Mouse (Mus musculus) kidney, embryonic 16.5 days (tissue): ENCODE measurements around the gene Gm4869. TPM values are rescaled to one million over a fixed set of nuclear protein-coding genes. Genes with fewer than 3 reads are reported as not detected.
"Not testable (repeated sequence)": the region's sequence is repeated elsewhere in the genome, so short reads cannot be mapped to it uniquely, and the experiment has no call there.

Experiments used
- ATAC-seq: fragments of 200-750 bp; cut with Nextera tagmentation; 2 replicates; pipeline ENCODE4 v1.8.0; 2017; ENCODE audit warnings: moderate TSS enrichment; ENCODE audit not compliant: low FRiP score, low TSS enrichment
- H3K27ac ChIP-seq: fragments of 300-500 bp; sonication (generic); 2 replicates; pipeline ENCODE4 v1.5.1; 2014; ENCODE audit warnings: low read length
- H3K27me3 ChIP-seq: fragments of 300-500 bp; sonication (generic); 2 replicates; pipeline ENCODE4 v1.6.1; 2014; ENCODE audit warnings: low read length, control low read depth, mixed read lengths; ENCODE audit not compliant: insufficient read depth
- H3K36me3 ChIP-seq: fragments of 300-500 bp; sonication (generic); 2 replicates; pipeline ENCODE4 v1.6.1; 2014; ENCODE audit warnings: low read length, control low read depth, mixed read lengths; ENCODE audit not compliant: insufficient read depth
- H3K4me1 ChIP-seq: fragments of 300-500 bp; sonication (generic); 2 replicates; pipeline ENCODE4 v1.6.1; 2014; ENCODE audit warnings: low read length, control low read depth, mixed read lengths; ENCODE audit not compliant: insufficient read depth
- H3K4me2 ChIP-seq: fragments of 300-500 bp; sonication (generic); replicated peaks from 2 replicates; pipeline ENCODE4 v1.6.1; 2014; ENCODE audit warnings: low read depth, low read length
- H3K4me3 ChIP-seq: fragments of 300-500 bp; sonication (generic); 2 replicates; pipeline ENCODE4 v1.5.1; 2014; ENCODE audit warnings: mild to moderate bottlenecking, low read length
- H3K9ac ChIP-seq: fragments of 300-500 bp; sonication (generic); replicated peaks from 2 replicates; pipeline ENCODE4 v1.6.1; 2014; ENCODE audit warnings: low read length
- H3K9me3 ChIP-seq: fragments of 300-500 bp; sonication (generic); 2 replicates; pipeline ENCODE4 v1.6.1; 2016; ENCODE audit warnings: low read length, control low read depth
- WGBS: fragments of 180-500 bp; shearing (Covaris S2); extraction: QIAGEN DNeasy Blood & Tissue Kit; methylation state at CpG from one replicate; pipeline ENCODE4 v1.1.7; 2014; 5-methylcytosine and 5-hydroxymethylcytosine counted together
- polyA plus RNA-seq: library from polyadenylated mRNA; unstranded; fragments of >200 nt; fragmentation: Nextera tagmentation; extraction: Ambion mirVana; gene quantifications from 2 replicates; pipeline ENCODE4 v1.2.1, GENCODE M21; 2015

Gm4869 gene
- polyA plus RNA-seq, 1 experiment from 2014 or later: not detected

GRCm38 (mm10) chr5:140501982-140502836, 56.8 kb downstream of the Gm4869 start:
- 15% methylated on average over 14 of the region's 14 CpGs for WGBS

GRCm38 (mm10) chr5:140502925-140503324, 57.5 kb downstream of the Gm4869 start:
- WGBS: under 1% methylated on average over 12 of the region's 12 CpGs
- ATAC-seq: peak; percentile 37; the same call in 1 of the 2 replicates

More at GRCm38 (mm10) chr5:140501982-140502836, 56.8 kb downstream of the Gm4869 start:
- Histone ChIP-seq H3K4me2 (peak overlapping the region; percentile 54), H3K4me1 (peaks cover 41% of the 10 kb centered on the region), H3K9ac (peak overlapping the region; percentile 54), H3K9me3 (no peaks in the 10 kb centered on the region), H3K27ac (peak overlapping the region; percentile 93), H3K36me3 (no peaks in the 10 kb centered on the region), H3K4me3 (peak overlapping the region; percentile 36), H3K27me3 (no peaks in the 10 kb centered on the region)
- peak; percentile 28 for ATAC-seq

GRCm38 (mm10) chr5:140505208-140505780, 59.8 kb downstream of the Gm4869 start, which contains the start of gene Chst12:
Gene Chst12 (plus strand): TSS chr5:140505550.
- WGBS: under 1% methylated on average over 38 of the region's 38 CpGs
- Histone ChIP-seq H3K9me3 (no peaks in the 10 kb centered on the region), H3K4me1 (peaks cover 66% of the 10 kb centered on the region), H3K9ac (peak within 1 kb of the TSS; percentile 77), H3K4me3 (peak within 1 kb of the TSS; percentile 63), H3K27ac (peak within 1 kb of the TSS; percentile 39), H3K36me3 (no peaks in the 10 kb centered on the region), H3K4me2 (peak within 1 kb of the TSS; percentile 74), H3K27me3 (no peaks in the 10 kb centered on the region)
- peak; percentile 93 for ATAC-seq

More at GRCm38 (mm10) chr5:140502925-140503324, 57.5 kb downstream of the Gm4869 start:
- Histone ChIP-seq H3K4me2 (peak overlapping the region; percentile 54), H3K4me1 (peaks cover 48% of the 10 kb centered on the region), H3K9ac (peak overlapping the region; percentile 59), H3K27ac (peak overlapping the region; percentile 93), H3K4me3 (peak overlapping the region; percentile 36)
- H3K27me3 ChIP-seq, H3K9me3 ChIP-seq, H3K36me3 ChIP-seq: not testable (repeated sequence)

- Histone ChIP-seq H3K4me2 (peak overlapping the region; percentile 74), H3K27ac (peak overlapping the region; percentile 39; the same call in 1 of the 2 replicates), H3K4me3 (peak overlapping the region; percentile 63), H3K9me3 (no peaks in the 10 kb centered on the region), H3K27me3 (no peaks in the 10 kb centered on the region), H3K36me3 (no peaks in the 10 kb centered on the region), H3K4me1 (peaks cover 67% of the 10 kb centered on the region), H3K9ac (peak overlapping the region; percentile 77)
- WGBS: 33% methylated on average over 22 of the region's 22 CpGs
- peak; percentile 12; the same call in 1 of the 2 replicates for ATAC-seq
These were observed 60.8 kb downstream of the Gm4869 start for GRCm38 (mm10) chr5:140506096-140506794.

GRCm38 (mm10) chr5:140507466-140508208, 62.2 kb downstream of the Gm4869 start:
- no peak for ATAC-seq
- H3K4me3 ChIP-seq: no peak overlapping the region
- H3K4me2 ChIP-seq: no peak overlapping the region
- H3K9ac ChIP-seq: no peak overlapping the region
- 76% methylated on average over 14 of the region's 14 CpGs for WGBS
- H3K27me3 ChIP-seq: no peaks in the 10 kb centered on the region
- no peaks in the 10 kb centered on the region for H3K9me3 ChIP-seq
- H3K4me1 ChIP-seq: peaks cover 55% of the 10 kb centered on the region
- no peak overlapping the region for H3K27ac ChIP-seq
- no peaks in the 10 kb centered on the region for H3K36me3 ChIP-seq

GRCm38 (mm10) chr5:140508686-140509085, 63.2 kb downstream of the Gm4869 start:
- H3K4me1 ChIP-seq: peaks cover 48% of the 10 kb centered on the region
- no peak overlapping the region for H3K4me3 ChIP-seq
- no peak overlapping the region; the same call in 1 of the 2 replicates for H3K9ac ChIP-seq

GRCm38 (mm10) chr5:140509204-140509603, 63.8 kb downstream of the Gm4869 start:
- H3K9ac ChIP-seq: no peak overlapping the region
- WGBS: 45% methylated on average over 9 of the region's 9 CpGs
- H3K4me2 ChIP-seq: no peak overlapping the region
- no peaks in the 10 kb centered on the region for H3K27me3 ChIP-seq
- H3K9me3 ChIP-seq: no peaks in the 10 kb centered on the region
- H3K27ac ChIP-seq: no peak overlapping the region
- H3K4me1 ChIP-seq: peaks cover 48% of the 10 kb centered on the region
- H3K36me3 ChIP-seq: no peaks in the 10 kb centered on the region
- no peak overlapping the region for H3K4me3 ChIP-seq
- ATAC-seq: no peak

More at GRCm38 (mm10) chr5:140508686-140509085, 63.2 kb downstream of the Gm4869 start:
- Histone ChIP-seq H3K27ac (no peak overlapping the region), H3K9me3 (no peaks in the 10 kb centered on the region), H3K4me2 (no peak overlapping the region), H3K36me3 (no peaks in the 10 kb centered on the region), H3K27me3 (no peaks in the 10 kb centered on the region)
- 30% methylated on average over 8 of the region's 8 CpGs for WGBS
- ATAC-seq: no peak

- Histone ChIP-seq H3K27ac (no peak overlapping the region), H3K4me3 (no peak overlapping the region), H3K4me1 (peaks cover 51% of the 10 kb centered on the region), H3K36me3 (no peaks in the 10 kb centered on the region), H3K9me3 (no peaks in the 10 kb centered on the region), H3K27me3 (no peaks in the 10 kb centered on the region), H3K9ac (0 out of 2 replicates have a peak overlapping the region, but pooled peaks have one; percentile 14), H3K4me2 (peak overlapping the region; percentile 35; the same call in 1 of the 2 replicates)
- WGBS: 40% methylated on average over 27 of the region's 27 CpGs
- no peak for ATAC-seq
These were observed 64.9 kb downstream of the Gm4869 start for GRCm38 (mm10) chr5:140510012-140511000.
